Mouse (Mus musculus): ENCODE measurements at regions not wholly inside any gene's neighbourhood (a gene's known extent, or its start where the extent isn't known, plus 50 kb on each side); places are given as distances from the start of the nearest gene placed in this dataset.

GRCm38 (mm10) chr2:34038982-34039381 is 151.2 kb upstream of the Mvb12b start:
- Histone ChIP-seq H3K9ac (no peak overlapping the region), H3K4me1 (0 out of 2 replicates have a peak, but pooled peaks cover 8% of the 10 kb centered on the region), H3K27ac (no peak overlapping the region), H3K4me3 (no peak overlapping the region), H3K36me3 (ENCODE audit: poor library complexity, severe bottlenecking) (no peaks in the 10 kb centered on the region), H3K4me2 (no peak overlapping the region), H3K9me3 (replicated peaks) (no peaks in the 10 kb centered on the region), H3K27me3 (0 out of 2 replicates have a peak, but pooled peaks cover 5% of the 10 kb centered on the region)
- ATAC-seq: no peak
- 54% methylated on average over 8 of the region's 8 CpGs for WGBS

- Histone ChIP-seq H3K4me2 (no peak overlapping the region), H3K4me3 (no peak overlapping the region), H3K27me3 (peaks cover 30% of the 10 kb centered on the region), H3K9me3 (replicated peaks) (no peaks in the 10 kb centered on the region), H3K9ac (no peak overlapping the region), H3K4me1 (peaks cover 29% of the 10 kb centered on the region), H3K27ac (peak overlapping the region; percentile 66), H3K36me3 (ENCODE audit: poor library complexity, severe bottlenecking) (no peaks in the 10 kb centered on the region)
- ATAC-seq: peak; percentile 21; the same call in 1 of the 2 replicates
- 54% methylated on average over 11 of the region's 11 CpGs for WGBS
These were observed 145.5 kb upstream of the Mvb12b start for GRCm38 (mm10) chr2:34033212-34033611.

GRCm38 (mm10) chr2:34031421-34031820 is 143.7 kb upstream of the Mvb12b start:
- peak overlapping the region; percentile 44; the same call in 1 of the 2 replicates for H3K27ac ChIP-seq

GRCm38 (mm10) chr2:34031001-34031412 is 143.3 kb upstream of the Mvb12b start:
- 11% methylated on average over 11 of the region's 11 CpGs for WGBS
- Histone ChIP-seq H3K27me3 (peaks cover 30% of the 10 kb centered on the region), H3K4me3 (no peak overlapping the region), H3K27ac (peak overlapping the region; percentile 44), H3K4me2 (peak overlapping the region; percentile 20), H3K4me1 (peaks cover 46% of the 10 kb centered on the region), H3K9ac (no peak overlapping the region), H3K36me3 (ENCODE audit: poor library complexity, severe bottlenecking) (no peaks in the 10 kb centered on the region), H3K9me3 (replicated peaks) (no peaks in the 10 kb centered on the region)
- ATAC-seq: no peak

More at GRCm38 (mm10) chr2:34031421-34031820, 143.7 kb upstream of the Mvb12b start:
- Histone ChIP-seq H3K36me3 (ENCODE audit: poor library complexity, severe bottlenecking) (no peaks in the 10 kb centered on the region), H3K9ac (no peak overlapping the region), H3K4me3 (no peak overlapping the region), H3K4me2 (peak overlapping the region; percentile 20), H3K27me3 (peaks cover 30% of the 10 kb centered on the region), H3K4me1 (peaks cover 46% of the 10 kb centered on the region), H3K9me3 (replicated peaks) (no peaks in the 10 kb centered on the region)
- WGBS: 15% methylated on average over 7 of the region's 7 CpGs
- ATAC-seq: no peak

GRCm38 (mm10) chr2:34027445-34027844 is 139.7 kb upstream of the Mvb12b start:
- Histone ChIP-seq H3K27me3 (peaks cover 19% of the 10 kb centered on the region), H3K36me3 (ENCODE audit: poor library complexity, severe bottlenecking) (no peaks in the 10 kb centered on the region), H3K4me1 (peaks cover 37% of the 10 kb centered on the region), H3K4me2 (no peak overlapping the region), H3K9ac (peak overlapping the region; percentile 2; the same call in 1 of the 2 replicates), H3K27ac (peak overlapping the region; percentile 27), H3K9me3 (replicated peaks) (no peaks in the 10 kb centered on the region), H3K4me3 (no peak overlapping the region)
- ATAC-seq: peak; percentile 88
- WGBS: 22% methylated on average over 9 of the region's 9 CpGs

- Histone ChIP-seq H3K4me2 (no peak overlapping the region), H3K27ac (peak overlapping the region; percentile 27; the same call in 1 of the 2 replicates), H3K4me3 (no peak overlapping the region), H3K36me3 (ENCODE audit: poor library complexity, severe bottlenecking) (no peaks in the 10 kb centered on the region), H3K9ac (peak overlapping the region; percentile 2; the same call in 1 of the 2 replicates), H3K9me3 (replicated peaks) (no peaks in the 10 kb centered on the region; the same call in 1 of the 2 replicates), H3K27me3 (peaks cover 17% of the 10 kb centered on the region), H3K4me1 (peaks cover 34% of the 10 kb centered on the region)
- WGBS: 77% methylated on average over 16 of the region's 16 CpGs
- ATAC-seq: peak; percentile 55
These were observed 139.0 kb upstream of the Mvb12b start for GRCm38 (mm10) chr2:34026566-34027360.

GRCm38 (mm10) chr2:34025715-34026360 is 138.1 kb upstream of the Mvb12b start:
- H3K9me3 ChIP-seq (replicated peaks): no peaks in the 10 kb centered on the region; the same call in 1 of the 2 replicates
- no peak overlapping the region for H3K27ac ChIP-seq
- peaks cover 17% of the 10 kb centered on the region for H3K27me3 ChIP-seq
- H3K9ac ChIP-seq: no peak overlapping the region
- no peak overlapping the region for H3K4me3 ChIP-seq
- peaks cover 24% of the 10 kb centered on the region for H3K4me1 ChIP-seq
- H3K4me2 ChIP-seq: no peak overlapping the region
- ATAC-seq: no peak
- 66% methylated on average over 10 of the region's 10 CpGs for WGBS
- no peaks in the 10 kb centered on the region for H3K36me3 ChIP-seq (ENCODE audit: poor library complexity, severe bottlenecking)

GRCm38 (mm10) chr2:34017142-34017453 is 129.4 kb upstream of the Mvb12b start:
- ATAC-seq: no peak
- H3K9ac ChIP-seq: 0 out of 2 replicates have a peak overlapping the region, but pooled peaks have one; percentile 10
- 54% methylated on average over 5 of the region's 5 CpGs for WGBS

GRCm38 (mm10) chr2:34016350-34017141 is 128.8 kb upstream of the Mvb12b start:
- H3K4me3 ChIP-seq: no peak overlapping the region
- no peaks in the 10 kb centered on the region; the same call in 1 of the 2 replicates for H3K9me3 ChIP-seq (replicated peaks)
- H3K9ac ChIP-seq: peak overlapping the region; percentile 43; the same call in 1 of the 2 replicates

More at GRCm38 (mm10) chr2:34017142-34017453, 129.4 kb upstream of the Mvb12b start:
- Histone ChIP-seq H3K4me3 (no peak overlapping the region), H3K9me3 (replicated peaks) (no peaks in the 10 kb centered on the region; the same call in 1 of the 2 replicates), H3K4me2 (peak overlapping the region; percentile 45; the same call in 1 of the 2 replicates), H3K27me3 (no peaks in the 10 kb centered on the region), H3K27ac (peak overlapping the region; percentile 74), H3K4me1 (peaks cover 31% of the 10 kb centered on the region), H3K36me3 (ENCODE audit: poor library complexity, severe bottlenecking) (no peaks in the 10 kb centered on the region)

GRCm38 (mm10) chr2:34015640-34015995 is 127.9 kb upstream of the Mvb12b start:
- H3K9ac ChIP-seq: no peak overlapping the region
- H3K4me3 ChIP-seq: no peak overlapping the region
- WGBS: 78% methylated on average over 7 of the region's 7 CpGs
- H3K27me3 ChIP-seq: peaks cover 3% of the 10 kb centered on the region; the same call in 1 of the 2 replicates
- H3K36me3 ChIP-seq (ENCODE audit: poor library complexity, severe bottlenecking): no peaks in the 10 kb centered on the region
- no peak for ATAC-seq
- peak overlapping the region; percentile 74 for H3K27ac ChIP-seq
- peaks cover 31% of the 10 kb centered on the region for H3K4me1 ChIP-seq
- H3K4me2 ChIP-seq: no peak overlapping the region
- H3K9me3 ChIP-seq (replicated peaks): no peaks in the 10 kb centered on the region

More at GRCm38 (mm10) chr2:34016350-34017141, 128.8 kb upstream of the Mvb12b start:
- H3K27ac ChIP-seq: peak overlapping the region; percentile 74
- peak overlapping the region; percentile 45 for H3K4me2 ChIP-seq
- WGBS: 11% methylated on average over 20 of the region's 20 CpGs
- ATAC-seq: peak; percentile 73
- H3K27me3 ChIP-seq: no peaks in the 10 kb centered on the region
- H3K4me1 ChIP-seq: peaks cover 31% of the 10 kb centered on the region
- no peaks in the 10 kb centered on the region for H3K36me3 ChIP-seq (ENCODE audit: poor library complexity, severe bottlenecking)

- Histone ChIP-seq H3K36me3 (ENCODE audit: poor library complexity, severe bottlenecking) (no peaks in the 10 kb centered on the region), H3K27me3 (peaks cover 3% of the 10 kb centered on the region; the same call in 1 of the 2 replicates), H3K9ac (no peak overlapping the region), H3K4me3 (no peak overlapping the region), H3K4me2 (no peak overlapping the region), H3K4me1 (peaks cover 31% of the 10 kb centered on the region), H3K27ac (peak overlapping the region; percentile 74; the same call in 1 of the 2 replicates), H3K9me3 (replicated peaks) (no peaks in the 10 kb centered on the region)
- no peak for ATAC-seq
- WGBS: 32% methylated on average over 8 of the region's 8 CpGs
These were observed 127.3 kb upstream of the Mvb12b start for GRCm38 (mm10) chr2:34014868-34015639.
